ENCODE assay signal across 28 mouse cellular contexts in the genomic region with DNA sequence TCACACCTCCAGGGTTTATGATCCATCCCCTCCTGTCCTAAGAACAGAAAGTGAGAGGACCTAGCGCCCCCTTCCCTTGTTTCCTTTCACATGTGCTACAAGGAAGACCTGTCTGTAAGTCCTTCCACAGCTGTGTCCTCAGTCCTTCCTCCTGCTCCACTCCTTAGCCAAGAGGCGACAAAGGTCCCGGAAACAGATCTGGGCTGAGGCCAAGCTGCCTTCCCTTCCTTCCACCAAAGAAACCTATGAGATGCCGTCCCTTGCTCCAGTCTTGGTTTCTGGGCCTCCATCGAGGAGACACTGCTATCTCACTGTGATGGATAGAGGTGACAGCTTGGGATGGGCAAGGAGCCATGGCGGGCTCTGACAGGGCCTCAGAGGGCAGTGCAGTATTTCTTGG. TPM values are rescaled to one million over a fixed set of nuclear protein-coding genes. Genes with fewer than 3 reads are reported as not detected.
DNase-seq lines count a peak whose midpoint lies in the region; ATAC-seq and TF ChIP-seq lines count a peak whose summit lies in the region.
"Had no signal": no experiment of that assay in that cellular context is flagged by ENCODE, and none has a peak within 500 bp of the region (broad histone marks: within the 10 kb centered on the region; RNA-seq: fewer than 3 reads in every experiment).

No protein-coding gene starts in this region.

- no peak overlapping the region for H3K4me3 ChIP-seq in kidney, adult 2 months (ENCODE audit: insufficient read depth, low read depth, low read length)
- H3K4me3 ChIP-seq in lung, embryonic 14.5 days (ENCODE audit: low read depth, low read length): no peak overlapping the region
- H3K4me3 ChIP-seq: erythroblast, embryonic 14.5 days; heart, embryonic 13.5 days; hindbrain, embryonic 13.5 days; midbrain, embryonic 10.5 days; midbrain, embryonic 15.5 days; neural tube, embryonic 15.5 days; stomach, embryonic 15.5 days had no signal

- no peak for TF ChIP-seq POLR2A in kidney, adult 2 months (IDR thresholded peaks at IDR 0.05; ENCODE audit: low read depth, low read length)

- no peak for ATAC-seq in lung, embryonic 14.5 days (ENCODE audit: insufficient read depth)
- ATAC-seq: forebrain, embryonic 16.5 days; intestine, embryonic 16.5 days; midbrain, embryonic 15.5 days had no signal

- no peak overlapping the region for H3K27ac ChIP-seq in kidney, adult 2 months (ENCODE audit: insufficient read depth, low read depth, low read length)
- H3K27ac ChIP-seq in lung, embryonic 14.5 days (ENCODE audit: low read depth): no peak overlapping the region
- H3K27ac ChIP-seq: heart, embryonic 13.5 days; hindbrain, embryonic 13.5 days; liver, embryonic 14.5 days; midbrain, embryonic 10.5 days; midbrain, embryonic 15.5 days; neural tube, embryonic 15.5 days; stomach, embryonic 15.5 days had no signal

- no peak overlapping the region for H3K9ac ChIP-seq in lung, embryonic 14.5 days
- H3K9ac ChIP-seq: heart, embryonic 13.5 days; hindbrain, embryonic 13.5 days; liver, embryonic 14.5 days; midbrain, embryonic 15.5 days; neural tube, embryonic 15.5 days; stomach, embryonic 15.5 days had no signal

- H3K9me3 ChIP-seq in lung, embryonic 14.5 days (ENCODE audit: low read depth, low read length): no peaks in the 10 kb centered on the region
- H3K9me3 ChIP-seq: G1E; heart, embryonic 13.5 days; hindbrain, embryonic 13.5 days; midbrain, embryonic 10.5 days; midbrain, embryonic 15.5 days; neural tube, embryonic 15.5 days; stomach, embryonic 15.5 days had no signal

- no peaks in the 10 kb centered on the region for H3K27me3 ChIP-seq in kidney, adult 2 months (replicated peaks; ENCODE audit: control insufficient read depth, insufficient read depth, low read length)
- no peaks in the 10 kb centered on the region for H3K27me3 ChIP-seq in lung, embryonic 14.5 days (ENCODE audit: insufficient read depth, low read length)
- H3K27me3 ChIP-seq: heart, embryonic 13.5 days; midbrain, embryonic 15.5 days; neural tube, embryonic 15.5 days; stomach, embryonic 15.5 days had no signal

- peaks cover 18% of the 10 kb centered on the region for H3K4me1 ChIP-seq in kidney, adult 2 months (ENCODE audit: control insufficient read depth, insufficient read depth, low read length)
- H3K4me1 ChIP-seq in lung, embryonic 14.5 days (ENCODE audit: insufficient read depth): peaks cover 8% of the 10 kb centered on the region; the same call in 1 of the 2 replicates
- H3K4me1 ChIP-seq: midbrain, embryonic 10.5 days; midbrain, embryonic 15.5 days; neural tube, embryonic 15.5 days; stomach, embryonic 15.5 days had no signal

- peak; percentile 25 to 54 for DNase-seq in adrenal gland, postnatal 36 days
- DNase-seq in adrenal gland, adult 8-10 months: no peak
- DNase-seq in kidney, adult 2 months: peak; percentile 57
- DNase-seq in kidney, adult 11 months: no peak
- DNase-seq in lung, embryonic 14.5 days: peak; percentile 37
- DNase-seq in lung, postnatal 36 days: no peak
- DNase-seq in ovary, postnatal 14 days (ENCODE audit: low spot score): no peak
- DNase-seq in frontal cortex, postnatal 36 days (ENCODE audit: low spot score in 2 of 2): no peak
- DNase-seq: adrenal gland, postnatal 25 days; cerebellum, adult 2 months; cerebellum, postnatal 14 days; gastrocnemius, postnatal 25 days; liver; lung, adult 2 months; lung, postnatal 14 days; right cerebral cortex, postnatal 25 days; thymus, postnatal 14 days had no signal

- no peak for TF ChIP-seq CTCF in kidney, adult 2 months (conservative IDR thresholded peaks at IDR 0.05; ENCODE audit: insufficient read depth, insufficient read length, low read depth, low read length)
- no peak for TF ChIP-seq CTCF in lung, embryonic 14.5 days (IDR thresholded peaks at IDR 0.05; ENCODE audit: low read depth)

- WGBS in kidney, adult 2 months: 68% methylated on average over 6 of the region's 6 CpGs
- 72% methylated on average over 6 of the region's 6 CpGs for WGBS in lung, embryonic 14.5 days

- no peaks in the 10 kb centered on the region for H3K36me3 ChIP-seq in kidney, adult 2 months (ENCODE audit: control insufficient read depth, insufficient read depth, low read length)
- H3K36me3 ChIP-seq in lung, embryonic 14.5 days (ENCODE audit: insufficient read depth): no peaks in the 10 kb centered on the region
- H3K36me3 ChIP-seq: G1E; hindbrain, embryonic 13.5 days; midbrain, embryonic 10.5 days; midbrain, embryonic 15.5 days; neural tube, embryonic 15.5 days; stomach, embryonic 15.5 days had no signal

- H3K4me2 ChIP-seq in lung, embryonic 14.5 days: no peak overlapping the region
- H3K4me2 ChIP-seq: heart, embryonic 13.5 days; hindbrain, embryonic 13.5 days; midbrain, embryonic 15.5 days; neural tube, embryonic 15.5 days; stomach, embryonic 15.5 days had no signal

RNA-seq across cellular contexts. Expression of a gene that starts 18.4 kb away (rescaled TPM):
- 1 to 10 TPM; 2.9 to 3.9 TPM for total RNA-seq in adrenal gland, postnatal 36 days (2021)
- total RNA-seq in adrenal gland, adult 8-10 months (2022): 1 to 10 TPM; 1.6 to 5.2 (median 2.4) TPM
- 11.4 and 13.3 TPM in 2 replicates for polyA plus RNA-seq in kidney, adult 2 months (2012; rRNA removed)
- polyA plus RNA-seq in lung, embryonic 14.5 days (2014; fragmentation: Nextera tagmentation; extraction: Ambion mirVana): 7.3 and 8.0 TPM in 2 replicates
- polyA plus RNA-seq: erythroblast, embryonic 14.5 days had no signal

Comparison
In these comparisons a context has a peak if more than half of its experiments do, and no peak if none do; other contexts are left out.
1. DNase-seq: peak in adrenal gland, postnatal 36 days (2 of 2), kidney, adult 2 months (single experiment) and lung, embryonic 14.5 days (single experiment); none in adrenal gland, adult 8-10 months (single experiment), kidney, adult 11 months (single experiment), lung, postnatal 36 days (single experiment), ovary, postnatal 14 days (single experiment) and frontal cortex, postnatal 36 days (0 of 2).